Mouse (Mus musculus) hindbrain, postnatal 0 days (tissue): ENCODE results near the gene Ppy. TPM values are rescaled to one million over a fixed set of nuclear protein-coding genes. Genes with fewer than 3 reads are reported as not detected.
A peak's percentile ranks its signal among the peaks of the same experiment; 100 is the strongest.

Experiments used
- ATAC-seq: fragments of 200-750 bp; cut with Nextera tagmentation; 2 replicates; pipeline ENCODE4 v1.8.0; 2017; ENCODE audit warnings: mild to moderate bottlenecking, moderate TSS enrichment, moderate library complexity
- DNase-seq: peaks from one replicate; pipeline ENCODE4 v3.0.0-alpha.2; 2015; ENCODE audit warnings: low spot score
- H3K27ac ChIP-seq: fragments of 300-500 bp; sonication (generic); 2 replicates; pipeline ENCODE4 v1.5.1; 2014; ENCODE audit warnings: mild to moderate bottlenecking
- H3K27me3 ChIP-seq: fragments of 300-500 bp; sonication (generic); 2 replicates; pipeline ENCODE4 v1.6.1; 2014; ENCODE audit warnings: low read length, mixed read lengths; ENCODE audit not compliant: insufficient read depth
- H3K36me3 ChIP-seq: fragments of 300-500 bp; sonication (generic); 2 replicates; pipeline ENCODE4 v1.6.1; 2014; ENCODE audit warnings: low read length, mixed read lengths; ENCODE audit not compliant: insufficient read depth
- H3K4me1 ChIP-seq: fragments of 300-500 bp; sonication (generic); 2 replicates; pipeline ENCODE4 v1.6.1; 2014; ENCODE audit warnings: antibody characterized with exemption, low read length, mixed read lengths; ENCODE audit not compliant: insufficient read depth
- H3K4me2 ChIP-seq: fragments of 300-500 bp; sonication (generic); 2 replicates; pipeline ENCODE4 v1.6.1; 2014; ENCODE audit warnings: low read depth, mild to moderate bottlenecking, low read length, moderate library complexity, mixed read lengths
- H3K4me3 ChIP-seq: fragments of 300-500 bp; sonication (generic); 2 replicates; pipeline ENCODE4 v1.5.1; 2014; ENCODE audit warnings: low read length
- H3K9ac ChIP-seq: fragments of 300-500 bp; sonication (generic); replicated peaks from 2 replicates; pipeline ENCODE4 v1.6.1; 2014; ENCODE audit warnings: mild to moderate bottlenecking, low read length, moderate library complexity, mixed read lengths
- H3K9me3 ChIP-seq: fragments of 300-500 bp; sonication (generic); 2 replicates; pipeline ENCODE4 v1.6.1; 2016; ENCODE audit warnings: low read length, mixed read lengths
- CTCF ChIP-seq: IDR thresholded peaks from 2 replicates; pipeline ENCODE4 v1.5.1; 2016; ENCODE audit warnings: antibody characterized with exemption, control low read depth, low read depth
- WGBS: fragments of 180-500 bp; shearing (Covaris S2); extraction: QIAGEN DNeasy Blood & Tissue Kit; methylation state at CpG from one replicate; pipeline ENCODE4 v1.1.7; 2014; 5-methylcytosine and 5-hydroxymethylcytosine counted together
- polyA plus RNA-seq: library from polyadenylated mRNA; unstranded; fragments of >200 nt; fragmentation: Nextera tagmentation; extraction: Ambion mirVana; gene quantifications from 2 replicates; pipeline ENCODE4 v1.2.1, GENCODE M21; 2015
- total RNA-seq: library from RNA; depleted of rRNA; stranded (reverse); fragments of >200 nt; gene quantifications from 2 replicates; pipeline ENCODE4 v1.2.3, GENCODE M21; 2014

Ppy gene
- total and polyA plus RNA-seq, 2 experiments from 2014 or later, result not detected

DNA sequence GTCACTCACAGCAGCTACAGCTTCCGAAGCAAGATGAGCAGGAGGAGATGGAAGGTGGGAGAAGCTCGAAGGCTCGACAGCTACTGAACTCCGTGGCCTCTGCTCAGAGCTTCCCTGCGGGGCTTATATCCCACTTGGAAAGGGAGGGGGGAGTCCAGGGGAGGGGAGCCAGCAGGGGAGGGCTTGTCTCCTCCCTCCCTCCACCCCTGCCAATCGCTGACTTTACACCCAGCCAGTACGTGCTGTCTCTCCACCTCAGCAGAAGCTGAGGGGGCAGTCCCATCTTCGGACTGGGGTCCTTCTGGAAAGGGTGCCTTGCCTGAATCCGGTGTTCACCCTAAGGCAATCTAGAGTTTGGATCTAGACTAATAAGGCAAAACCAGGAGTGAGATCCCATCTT lies 6.6 kb upstream of the Ppy start, which contains the start of gene Pyy:
TSS of gene Pyy (minus strand) at position 101 of the 400 bp plus-strand sequence.
- TF ChIP-seq CTCF, result no peak
- Histone ChIP-seq H3K27me3 (peaks cover 50% of the 10 kb centered on the region), H3K36me3 (no peaks in the 10 kb centered on the region), H3K4me2 (no peak within 1 kb of the TSS), H3K9ac (no peak within 1 kb of the TSS), H3K9me3 (no peaks in the 10 kb centered on the region), H3K27ac (no peak within 1 kb of the TSS), H3K4me1 (no peaks in the 10 kb centered on the region), H3K4me3 (no peak within 1 kb of the TSS)
- ATAC-seq, result no peak
- WGBS, result 13% methylated on average over 9 of the region's 9 CpGs
- DNase-seq, result no peak

DNA sequence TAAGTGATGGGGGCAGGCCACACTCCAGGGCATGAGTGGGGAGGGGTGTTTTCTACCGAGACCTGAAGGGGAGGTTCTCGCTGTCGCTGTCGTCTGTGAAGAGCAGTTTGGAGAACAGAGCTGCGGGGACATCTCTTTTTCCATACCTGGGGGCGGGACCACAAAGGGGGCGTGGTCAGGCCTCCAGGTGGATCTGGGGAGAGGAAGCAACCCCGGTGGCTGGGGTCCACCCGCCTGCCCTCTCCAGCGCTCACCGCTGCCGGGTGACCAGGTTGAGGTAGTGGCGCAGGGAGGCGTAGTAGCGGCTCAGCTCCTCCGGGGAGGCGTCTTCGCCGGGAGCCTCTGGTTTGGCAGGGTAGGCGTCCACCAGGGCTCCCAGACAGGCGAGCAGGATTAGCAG lies 5.8 kb upstream of the Ppy start:
- 2% methylated on average over 21 of the region's 21 CpGs for WGBS

DNA sequence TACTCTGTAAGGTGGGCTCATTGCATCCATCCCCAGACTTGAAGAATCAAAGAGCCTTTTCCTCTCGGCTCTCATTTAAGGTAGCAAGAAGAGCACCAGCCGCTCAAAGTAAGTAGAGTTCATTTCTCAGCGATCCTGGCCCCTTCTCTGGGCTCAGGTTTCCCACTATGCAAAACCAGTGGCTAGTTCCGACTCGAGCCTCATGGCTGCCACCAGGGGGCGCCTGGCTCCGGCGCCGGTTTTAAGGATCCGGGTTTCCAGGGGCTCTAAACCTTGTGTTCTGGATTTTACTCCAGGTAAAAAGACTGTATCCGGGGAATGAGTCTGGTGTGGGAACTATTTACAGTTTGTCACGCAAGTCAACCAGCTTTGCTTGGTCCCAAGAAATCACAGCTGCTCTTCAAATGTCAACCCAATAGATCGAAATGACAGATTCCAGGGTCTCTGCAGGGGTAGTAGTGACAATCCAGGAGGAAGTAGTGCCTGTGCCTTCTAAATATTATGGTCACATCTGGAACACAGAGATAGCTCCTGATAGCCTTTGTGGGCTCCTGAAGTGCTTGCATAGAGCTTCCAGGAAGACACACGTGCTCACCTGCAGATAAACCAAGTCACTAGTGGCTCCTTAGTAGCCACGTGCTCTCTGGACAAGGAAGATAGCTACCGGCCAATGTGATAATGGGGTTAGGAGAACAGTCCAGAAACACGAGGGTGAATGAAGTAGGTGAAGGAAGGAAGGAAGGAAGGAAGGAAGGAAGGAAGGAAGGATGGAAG lies 1.6 kb upstream of the Ppy start:
- 20% methylated on average over 17 of the region's 17 CpGs for WGBS
- peak; percentile 85 for DNase-seq
- no peak overlapping the region for H3K4me3 ChIP-seq
- H3K9me3 ChIP-seq, result no peaks in the 10 kb centered on the region
- H3K9ac ChIP-seq, result no peak overlapping the region
- no peak for ATAC-seq
- H3K4me2 ChIP-seq, result no peak overlapping the region
- no peaks in the 10 kb centered on the region for H3K4me1 ChIP-seq
- no peak overlapping the region for H3K27ac ChIP-seq
- peaks cover 35% of the 10 kb centered on the region for H3K27me3 ChIP-seq
- H3K36me3 ChIP-seq, result no peaks in the 10 kb centered on the region
- peak; percentile 83 for TF ChIP-seq CTCF

More for the DNA sequence above, 5.8 kb upstream of the Ppy start:
- no peak overlapping the region for H3K9ac ChIP-seq
- no peak overlapping the region for H3K4me3 ChIP-seq
- H3K4me2 ChIP-seq, result no peak overlapping the region
- peaks cover 50% of the 10 kb centered on the region for H3K27me3 ChIP-seq
- H3K9me3 ChIP-seq, result no peaks in the 10 kb centered on the region
- no peaks in the 10 kb centered on the region for H3K36me3 ChIP-seq
- TF ChIP-seq CTCF, result no peak
- ATAC-seq (no peak), DNase-seq (no peak)
- no peaks in the 10 kb centered on the region for H3K4me1 ChIP-seq
- H3K27ac ChIP-seq, result no peak overlapping the region

DNA sequence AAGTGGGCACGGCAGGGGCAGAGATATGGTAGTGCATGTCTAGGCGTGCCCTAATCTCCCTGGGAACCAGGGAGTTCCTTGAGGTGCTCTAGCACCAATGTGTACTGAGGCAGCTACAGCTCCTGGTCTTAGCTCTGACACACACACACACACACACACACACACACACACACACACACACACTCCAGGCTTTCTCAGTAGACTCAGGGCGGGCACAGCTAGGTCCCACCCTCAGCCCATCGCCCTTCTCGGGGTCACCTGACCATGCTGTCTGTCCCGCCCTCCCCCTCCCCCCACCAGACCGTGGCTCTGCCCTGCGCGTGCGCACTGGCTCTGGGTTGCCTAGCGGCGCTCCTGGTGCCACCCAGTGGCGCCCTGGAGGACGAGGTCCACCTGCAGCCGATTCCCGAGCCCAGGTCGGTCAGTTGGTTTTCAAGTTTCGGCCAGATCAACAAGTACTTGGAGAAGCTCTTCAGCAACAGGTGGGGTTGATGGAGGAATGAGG lies 4.2 kb downstream of the Ppy start:
- peak; percentile 78 for TF ChIP-seq CTCF
- 5% methylated on average over 18 of the region's 18 CpGs for WGBS
- Histone ChIP-seq H3K27me3 (no peaks in the 10 kb centered on the region), H3K9me3 (no peaks in the 10 kb centered on the region), H3K4me1 (0 out of 2 replicates have a peak, but pooled peaks cover 5% of the 10 kb centered on the region), H3K9ac (peak overlapping the region; percentile 31; the same call in 1 of the 2 replicates), H3K36me3 (no peaks in the 10 kb centered on the region), H3K4me3 (peak overlapping the region; percentile 26), H3K27ac (no peak overlapping the region), H3K4me2 (peak overlapping the region; percentile 56)
- ATAC-seq (peak; percentile 92), DNase-seq (peak; percentile 93)

DNA sequence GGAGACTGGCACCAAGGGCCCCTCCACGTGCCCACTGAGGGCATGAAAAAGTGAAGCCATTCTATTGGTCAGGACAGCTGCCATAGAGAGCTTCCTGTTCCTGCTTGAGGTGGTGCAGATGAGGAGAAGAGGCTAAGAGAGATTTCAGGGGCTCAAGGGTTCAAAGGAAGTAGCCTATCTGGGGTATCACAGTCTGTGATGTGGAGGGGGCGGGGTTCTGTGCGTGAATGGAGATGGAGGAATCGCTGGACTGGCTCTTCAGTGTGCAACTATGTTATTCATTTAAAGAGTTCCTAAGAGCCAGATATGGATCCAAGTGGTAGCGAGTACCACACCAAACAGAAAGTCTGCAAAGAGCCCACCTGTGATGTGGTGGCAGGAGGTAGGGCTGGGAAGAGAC lies 4.7 kb downstream of the Ppy start:
- 0 out of 2 replicates have a peak, but pooled peaks have one; percentile 4 for ATAC-seq
- 72% methylated on average over 5 of the region's 5 CpGs for WGBS
- H3K27ac ChIP-seq, result no peak overlapping the region
- DNase-seq, result no peak
- H3K9me3 ChIP-seq, result no peaks in the 10 kb centered on the region
- H3K9ac ChIP-seq, result no peak overlapping the region
- peak overlapping the region; percentile 26; the same call in 1 of the 2 replicates for H3K4me3 ChIP-seq
- no peak for TF ChIP-seq CTCF
- no peaks in the 10 kb centered on the region for H3K36me3 ChIP-seq
- H3K27me3 ChIP-seq, result no peaks in the 10 kb centered on the region
- H3K4me2 ChIP-seq, result peak overlapping the region; percentile 56
- H3K4me1 ChIP-seq, result 0 out of 2 replicates have a peak, but pooled peaks cover 5% of the 10 kb centered on the region

DNA sequence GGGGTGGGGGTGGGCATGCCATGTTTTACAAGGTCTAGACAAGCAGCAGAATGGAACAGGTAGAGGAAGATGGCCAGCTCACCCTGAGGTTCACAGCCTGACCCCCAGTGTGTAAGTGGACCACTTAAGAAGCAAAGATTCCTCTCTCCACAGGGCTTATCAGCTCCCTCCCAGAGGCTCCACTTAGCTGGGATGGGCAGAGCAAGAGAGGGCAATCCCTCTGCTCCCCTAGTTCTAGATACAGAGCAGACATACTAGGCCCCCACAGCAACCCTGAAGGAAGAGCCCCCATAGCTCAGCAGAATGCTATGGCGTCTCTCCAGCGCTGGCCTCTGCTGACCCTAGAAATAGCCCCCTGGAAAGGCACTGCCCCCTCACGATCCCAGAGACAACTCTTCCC lies 5.4 kb downstream of the Ppy start:
- no peak for ATAC-seq
- 0 out of 2 replicates have a peak, but pooled peaks cover 5% of the 10 kb centered on the region for H3K4me1 ChIP-seq

More for the DNA sequence above, 5.4 kb downstream of the Ppy start:
- 88% methylated on average over 3 of the region's 3 CpGs for WGBS
- no peak overlapping the region for H3K4me3 ChIP-seq
- no peak overlapping the region for H3K4me2 ChIP-seq
- no peaks in the 10 kb centered on the region for H3K9me3 ChIP-seq
- DNase-seq, result no peak
- H3K36me3 ChIP-seq, result no peaks in the 10 kb centered on the region
- TF ChIP-seq CTCF, result no peak
- H3K9ac ChIP-seq, result no peak overlapping the region
- no peak overlapping the region for H3K27ac ChIP-seq
- no peaks in the 10 kb centered on the region for H3K27me3 ChIP-seq
